Mouse (Mus musculus) liver, adult (tissue): Measurements from ENCODE around the gene Rasgrp2.

Source experiments
- GATA4 ChIP-seq: IDR thresholded peaks from 2 replicates; pipeline ENCODE4 v1.6.1; 2014; ENCODE audit warnings: mild to moderate bottlenecking, low read length; ENCODE audit not compliant: insufficient replicate concordance

Rasgrp2 gene

GRCm38 (mm10) chr19:6416124-6416770, 17.1 kb downstream of the Rasgrp2 start:
- TF ChIP-seq GATA4 = no peak

- TF ChIP-seq GATA4 = no peak
These were observed 18.0 kb downstream of the Rasgrp2 start for GRCm38 (mm10) chr19:6416894-6417761.

- no peak for TF ChIP-seq GATA4
These were observed 19.2 kb downstream of the Rasgrp2 start, which contains the start of gene Nrxn2 for GRCm38 (mm10) chr19:6418233-6418879. Gene Nrxn2 (plus strand): TSS chr19:6418731.

GRCm38 (mm10) chr19:6418984-6419692, 20.0 kb downstream of the Rasgrp2 start:
- no peak for TF ChIP-seq GATA4

GRCm38 (mm10) chr19:6419805-6420310, 20.7 kb downstream of the Rasgrp2 start:
- TF ChIP-seq GATA4 = no peak

GRCm38 (mm10) chr19:6420481-6421210, 21.5 kb downstream of the Rasgrp2 start:
- TF ChIP-seq GATA4 = no peak

- TF ChIP-seq GATA4 = no peak
These were observed 22.1 kb downstream of the Rasgrp2 start for GRCm38 (mm10) chr19:6421211-6421590.

- TF ChIP-seq GATA4 = no peak
These were observed 22.9 kb downstream of the Rasgrp2 start for GRCm38 (mm10) chr19:6422014-6422413.

GRCm38 (mm10) chr19:6423241-6423640, 24.1 kb downstream of the Rasgrp2 start:
- TF ChIP-seq GATA4 = no peak

- TF ChIP-seq GATA4 = no peak
These were observed 25.2 kb downstream of the Rasgrp2 start for GRCm38 (mm10) chr19:6424137-6424881.

GRCm38 (mm10) chr19:6425595-6425994, 26.5 kb downstream of the Rasgrp2 start:
- TF ChIP-seq GATA4 = no peak

- no peak for TF ChIP-seq GATA4
These were observed 27.8 kb downstream of the Rasgrp2 start for GRCm38 (mm10) chr19:6426703-6427500.

GRCm38 (mm10) chr19:6427653-6428434, 28.7 kb downstream of the Rasgrp2 start:
- TF ChIP-seq GATA4 = no peak
